Mouse (Mus musculus) stomach, postnatal 0 days (tissue): ENCODE measurements around the gene Ankmy2.

Experiments used
- CTCF ChIP-seq: IDR thresholded peaks from 2 replicates; pipeline ENCODE4 v1.5.1; 2016; ENCODE audit warnings: antibody characterized with exemption, low read depth, mild to moderate bottlenecking, moderate library complexity
- EP300 ChIP-seq: optimal IDR thresholded peaks from 2 replicates; pipeline ENCODE3; 2016; ENCODE audit warnings: antibody characterized with exemption

DNA sequence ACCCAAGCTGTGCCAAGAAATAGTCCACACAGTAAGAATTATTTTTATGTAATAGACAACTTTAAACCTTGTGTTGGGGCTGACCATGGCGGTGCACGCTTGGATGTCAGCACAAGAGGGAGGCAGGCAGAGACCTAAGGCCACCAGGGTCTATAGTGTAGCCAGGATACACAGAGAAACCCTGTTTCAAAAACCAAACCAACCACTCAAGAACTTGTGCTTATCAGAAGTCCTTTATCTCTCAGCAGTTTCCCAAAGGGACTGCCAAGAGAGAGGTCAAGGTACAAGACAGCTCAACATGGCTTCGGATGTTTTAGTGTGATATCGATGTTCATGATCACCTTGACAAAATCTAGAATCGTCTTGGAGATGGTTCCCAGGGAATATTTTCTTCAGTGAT, 23.4 kb upstream of the Ankmy2 start:
- TF ChIP-seq CTCF = no peak
- TF ChIP-seq EP300 = no peak
